Mouse (Mus musculus) olfactory bulb, adult 2 months (tissue): ENCODE data around the gene Bcr.

Experiments
- CTCF ChIP-seq: fragments of 200-500 bp; IDR thresholded peaks from 2 replicates; pipeline ENCODE4 v1.5.1; 2012; ENCODE audit warnings: low read depth, mild to moderate bottlenecking, low read length, moderate library complexity; ENCODE audit not compliant: insufficient read depth
- POLR2A ChIP-seq: fragments of 200-500 bp; IDR thresholded peaks from 2 replicates; pipeline ENCODE4 v1.6.1; 2012; ENCODE audit warnings: mild to moderate bottlenecking, low read depth, low read length, moderate library complexity; ENCODE audit not compliant: insufficient read depth

GRCm38 (mm10) chr10:75224630-75225029, 164.2 kb downstream of the Bcr start:
- TF ChIP-seq CTCF = no peak
- TF ChIP-seq POLR2A = no peak
